Mouse (Mus musculus): Measurements from ENCODE around the gene Zfp612. TPM values are rescaled to one million over a fixed set of nuclear protein-coding genes. Genes with fewer than 3 reads are reported as not detected.

Zfp612 gene
- total RNA-seq, 2 experiments from 2014 or later = not detected

- no peak for ATAC-seq (replicated peaks; ENCODE audit: low FRiP score, poor library complexity, severe bottlenecking)
Observed at GRCm38 (mm10) chr8:110119715-110120114, 40.2 kb downstream of the Zfp612 start.

GRCm38 (mm10) chr8:110130537-110130936, 51.0 kb downstream of the Zfp612 start:
- ATAC-seq (replicated peaks; ENCODE audit: low FRiP score, poor library complexity, severe bottlenecking) = no peak

GRCm38 (mm10) chr8:110134236-110134635, 54.7 kb downstream of the Zfp612 start:
- ATAC-seq (replicated peaks; ENCODE audit: low FRiP score, poor library complexity, severe bottlenecking) = no peak

- ATAC-seq (replicated peaks; ENCODE audit: low FRiP score, poor library complexity, severe bottlenecking) = no peak
Observed at GRCm38 (mm10) chr8:110135515-110135914, 56.0 kb downstream of the Zfp612 start.

GRCm38 (mm10) chr8:110140156-110140555, 60.6 kb downstream of the Zfp612 start:
- ATAC-seq (replicated peaks; ENCODE audit: low FRiP score, poor library complexity, severe bottlenecking) = no peak

GRCm38 (mm10) chr8:110140770-110141169, 61.2 kb downstream of the Zfp612 start:
- no peak for ATAC-seq (replicated peaks; ENCODE audit: low FRiP score, poor library complexity, severe bottlenecking)

Other genes with a start within 250 kb of the Zfp612 start
- gene Phlpp2, start 211.2 kb upstream of the Zfp612 start, total RNA-seq (2015; ENCODE audit: low replicate concordance) = 36.0 and 45.7 TPM in 2 replicates
- gene Phlpp2, start 211.2 kb upstream of the Zfp612 start, total RNA-seq (2017; ENCODE audit: low replicate concordance) = 59.8 and 73.4 TPM in 2 replicates
- gene Marveld3, start 117.5 kb upstream of the Zfp612 start, total RNA-seq (2015; ENCODE audit: low replicate concordance) = not detected in 2 replicates
- gene Marveld3, start 117.5 kb upstream of the Zfp612 start, total RNA-seq (2017; ENCODE audit: low replicate concordance) = not detected in 2 replicates
- not detected in 2 replicates for gene Tat, start 89.3 kb upstream of the Zfp612 start, total RNA-seq (2015; ENCODE audit: low replicate concordance)
- not detected in 2 replicates for gene Tat, start 89.3 kb upstream of the Zfp612 start, total RNA-seq (2017; ENCODE audit: low replicate concordance)
- not detected in 2 replicates for gene Chst4, start 40.0 kb upstream of the Zfp612 start, total RNA-seq (2015; ENCODE audit: low replicate concordance)
- gene Chst4, start 40.0 kb upstream of the Zfp612 start, total RNA-seq (2017; ENCODE audit: low replicate concordance) = not detected in 2 replicates
- not detected in 2 replicates for gene Gm21964, start 21.5 kb downstream of the Zfp612 start, total RNA-seq (2015; ENCODE audit: low replicate concordance)
- not detected in 2 replicates for gene Gm21964, start 21.5 kb downstream of the Zfp612 start, total RNA-seq (2017; ENCODE audit: low replicate concordance)
- not detected in 2 replicates for gene Gm17720, start 23.0 kb downstream of the Zfp612 start, total RNA-seq (2015; ENCODE audit: low replicate concordance)
- not detected in 2 replicates for gene Gm17720, start 23.0 kb downstream of the Zfp612 start, total RNA-seq (2017; ENCODE audit: low replicate concordance)
- not detected in 2 replicates for gene Calb2, start 88.5 kb downstream of the Zfp612 start, total RNA-seq (2015; ENCODE audit: low replicate concordance)
- gene Calb2, start 88.5 kb downstream of the Zfp612 start, total RNA-seq (2017; ENCODE audit: low replicate concordance) = not detected in 2 replicates
- gene Cmtr2, start 135.9 kb downstream of the Zfp612 start, total RNA-seq (2015; ENCODE audit: low replicate concordance) = 0.42 and 0.72 TPM in 2 replicates
- 0.90 TPM in 1 of 2 replicates, not detected in the other for gene Cmtr2, start 135.9 kb downstream of the Zfp612 start, total RNA-seq (2017; ENCODE audit: low replicate concordance)
- not detected in 2 replicates for gene Hydin, start 187.2 kb downstream of the Zfp612 start, total RNA-seq (2015; ENCODE audit: low replicate concordance)
- gene Hydin, start 187.2 kb downstream of the Zfp612 start, total RNA-seq (2017; ENCODE audit: low replicate concordance) = not detected in 2 replicates

Measured in erythroid progenitor cell, adult 5-6 weeks (primary cell).